Mouse (Mus musculus) G1E-ER4 (cell line): ENCODE results near the gene Lsm7. TPM values are rescaled to one million over a fixed set of nuclear protein-coding genes. Genes with fewer than 3 reads are reported as not detected.

Experiments
- GATA1 ChIP-seq: IDR thresholded peaks from one replicate; pipeline ENCODE4 v1.8.0; 2012; ENCODE audit warnings: low read length, inconsistent platforms
- polyA plus RNA-seq: library from polyadenylated mRNA; stranded (reverse); fragments of >175 nt; gene quantifications from 2 replicates; pipeline ENCODE4 v1.2.3, GENCODE M21; 2012

The Lsm7 gene
- 360 and 413 TPM in 2 replicates for polyA plus RNA-seq

GRCm38 (mm10) chr10:80854913-80855748 is at the start of gene Lsm7, which contains the start of gene Sppl2b:
Lsm7 (minus strand) TSS chr10:80855209.
Sppl2b (plus strand) TSS chr10:80855275.
- TF ChIP-seq GATA1: no peak

- TF ChIP-seq GATA1: no peak
Measured at GRCm38 (mm10) chr10:80904709-80905108, 49.7 kb upstream of the Lsm7 start.

- no peak for TF ChIP-seq GATA1
Measured at GRCm38 (mm10) chr10:80904004-80904693, 49.1 kb upstream of the Lsm7 start.

- no peak for TF ChIP-seq GATA1
Measured at GRCm38 (mm10) chr10:80903282-80903681, 48.3 kb upstream of the Lsm7 start.

- no peak for TF ChIP-seq GATA1
Measured at GRCm38 (mm10) chr10:80902273-80902940, 47.4 kb upstream of the Lsm7 start.

- TF ChIP-seq GATA1: no peak
Measured at GRCm38 (mm10) chr10:80901409-80902272, 46.6 kb upstream of the Lsm7 start.

- no peak for TF ChIP-seq GATA1
Measured at GRCm38 (mm10) chr10:80900318-80901247, 45.6 kb upstream of the Lsm7 start, which contains the start of gene Timm13. Timm13 (minus strand) TSS chr10:80900969.

GRCm38 (mm10) chr10:80899591-80900317 is 44.7 kb upstream of the Lsm7 start:
- TF ChIP-seq GATA1: no peak

GRCm38 (mm10) chr10:80899074-80899473 is 44.1 kb upstream of the Lsm7 start:
- TF ChIP-seq GATA1: no peak

GRCm38 (mm10) chr10:80897861-80898510 is 43.0 kb upstream of the Lsm7 start:
- TF ChIP-seq GATA1: no peak

GRCm38 (mm10) chr10:80896581-80897485 is 41.8 kb upstream of the Lsm7 start:
- no peak for TF ChIP-seq GATA1

GRCm38 (mm10) chr10:80895697-80896096 is 40.7 kb upstream of the Lsm7 start:
- no peak for TF ChIP-seq GATA1

GRCm38 (mm10) chr10:80895100-80895499 is 40.1 kb upstream of the Lsm7 start:
- TF ChIP-seq GATA1: no peak
